Mouse (Mus musculus): ENCODE results near the gene Ndufs6.

- TF ChIP-seq CTCF (IDR thresholded peaks at IDR 0.05; ENCODE audit: low read depth, low read length), result no peak
- TF ChIP-seq POLR2A (IDR thresholded peaks at IDR 0.05; ENCODE audit: extremely low read depth, insufficient read depth, low read length), result no peak
Observed at GRCm38 (mm10) chr13:73346131-73346530, 17.8 kb upstream of the Ndufs6 start.

Data from liver, adult 2 months (tissue).